Mouse (Mus musculus) stomach, embryonic 16.5 days (tissue): ENCODE measurements around the gene Elp4. TPM values are rescaled to one million over a fixed set of nuclear protein-coding genes. Genes with fewer than 3 reads are reported as not detected.

ENCODE experiments used
- ATAC-seq: fragments of 200-750 bp; cut with Nextera tagmentation; 2 replicates; pipeline ENCODE4 v1.8.0; 2017; ENCODE audit warnings: moderate number of reproducible peaks, moderate TSS enrichment; ENCODE audit not compliant: insufficient read depth, low FRiP score
- H3K27ac ChIP-seq: fragments of 300-500 bp; sonication (generic); 2 replicates; pipeline ENCODE4 v1.5.1; 2014; ENCODE audit warnings: low read length
- H3K27me3 ChIP-seq: fragments of 300-500 bp; sonication (generic); 2 replicates; pipeline ENCODE4 v1.6.1; 2014; ENCODE audit warnings: low read length, control low read depth, mixed read lengths; ENCODE audit not compliant: control insufficient read depth, insufficient read depth
- H3K36me3 ChIP-seq: fragments of 300-500 bp; sonication (generic); 2 replicates; pipeline ENCODE4 v1.6.1; 2014; ENCODE audit warnings: low read length; ENCODE audit not compliant: control insufficient read depth, insufficient read depth
- H3K4me1 ChIP-seq: fragments of 300-500 bp; sonication (generic); 2 replicates; pipeline ENCODE4 v1.6.1; 2014; ENCODE audit warnings: low read length, control low read depth, mixed read lengths; ENCODE audit not compliant: control insufficient read depth, insufficient read depth
- H3K4me2 ChIP-seq: fragments of 300-500 bp; sonication (generic); 2 replicates; pipeline ENCODE4 v1.6.1; 2014; ENCODE audit warnings: low read depth, low read length, mixed read lengths
- H3K4me3 ChIP-seq: fragments of 300-500 bp; sonication (generic); replicated peaks from 2 replicates; pipeline ENCODE4 v1.5.1; 2014; ENCODE audit warnings: mild to moderate bottlenecking, low read length
- H3K9ac ChIP-seq: fragments of 300-500 bp; sonication (generic); 2 replicates; pipeline ENCODE4 v1.6.1; 2014; ENCODE audit warnings: low read length
- H3K9me3 ChIP-seq: fragments of 300-500 bp; sonication (generic); replicated peaks from 2 replicates; pipeline ENCODE4 v1.6.1; 2016; ENCODE audit warnings: low read length, control low read depth; ENCODE audit not compliant: control insufficient read depth
- WGBS: fragments of 180-500 bp; shearing (Covaris S2); extraction: QIAGEN DNeasy Blood & Tissue Kit; methylation state at CpG from one replicate; pipeline ENCODE4 v1.1.7; 2014; 5-methylcytosine and 5-hydroxymethylcytosine counted together
- polyA plus RNA-seq: library from polyadenylated mRNA; unstranded; fragments of >200 nt; fragmentation: Nextera tagmentation; extraction: Ambion mirVana; gene quantifications from 2 replicates; pipeline ENCODE4 v1.2.1, GENCODE M21; 2015

Elp4 gene
- polyA plus RNA-seq, 1 experiment from 2014 or later = 31.1 TPM

DNA sequence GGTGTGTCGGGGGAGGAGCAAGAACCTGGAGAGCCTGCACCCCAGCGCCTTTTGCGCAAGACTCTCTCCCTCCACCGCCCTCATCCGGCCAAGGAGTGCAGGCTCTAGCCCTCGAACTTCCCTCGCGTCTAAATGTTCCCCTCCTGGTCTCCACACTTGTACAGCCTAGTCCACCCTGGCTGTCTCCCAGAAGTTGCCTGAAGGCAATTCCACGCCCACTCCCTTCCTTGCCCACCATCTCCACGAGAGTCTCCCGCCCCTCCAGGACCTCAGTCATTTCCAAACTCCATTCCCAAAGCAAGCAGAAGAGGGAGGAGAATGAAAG lies 236.8 kb downstream of the Elp4 start:
- peak; percentile 37; the same call in 1 of the 2 replicates for ATAC-seq
- Histone ChIP-seq H3K36me3 (no peaks in the 10 kb centered on the region), H3K4me3 (no peak overlapping the region), H3K9ac (no peak overlapping the region), H3K9me3 (no peaks in the 10 kb centered on the region), H3K27me3 (peaks cover 95% of the 10 kb centered on the region), H3K27ac (no peak overlapping the region), H3K4me2 (no peak overlapping the region), H3K4me1 (peaks cover 6% of the 10 kb centered on the region; the same call in 1 of the 2 replicates)
- WGBS = 1% methylated on average over 11 of the region's 11 CpGs

DNA sequence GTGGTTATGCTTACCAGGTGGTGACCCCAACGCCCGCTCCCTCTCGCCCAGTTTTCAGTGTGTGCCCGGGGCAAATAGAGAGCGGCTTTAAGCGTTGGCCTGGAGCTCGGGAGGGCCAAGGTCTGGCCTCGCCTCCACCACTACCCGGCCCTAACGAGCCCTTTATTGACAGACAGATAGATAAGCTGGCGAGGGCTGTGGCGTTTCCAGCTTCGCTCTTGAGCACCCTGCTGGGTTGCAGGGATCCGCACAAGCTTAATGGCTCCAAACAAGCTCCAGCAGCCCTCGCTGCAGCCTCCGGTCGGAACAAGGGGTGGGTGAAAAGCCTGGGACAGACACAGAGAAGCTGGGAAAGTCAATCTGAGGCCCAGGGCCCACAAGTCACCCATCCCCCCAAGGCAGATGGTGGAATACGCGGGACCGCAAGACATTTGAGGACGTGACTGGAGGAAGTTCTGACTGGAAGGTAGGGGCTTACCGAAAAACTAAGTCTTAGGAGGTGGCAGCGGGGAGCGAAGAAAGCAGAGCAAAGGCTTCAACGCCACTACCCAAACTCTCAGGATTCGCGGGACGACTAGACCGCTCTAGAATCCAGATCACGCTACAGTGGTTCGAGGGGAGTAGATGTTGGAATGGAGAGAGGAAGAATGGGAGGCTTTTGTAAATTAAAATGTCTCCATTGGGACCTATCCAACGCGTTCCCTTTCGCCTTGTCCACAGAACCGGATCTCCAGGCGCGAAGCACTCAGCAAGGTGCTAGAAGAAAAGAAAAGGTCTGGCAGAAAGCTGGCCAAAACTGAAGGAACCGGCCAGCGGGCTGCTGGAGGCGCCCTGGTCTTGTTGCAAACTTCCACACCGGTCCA lies 237.4 kb downstream of the Elp4 start:
- no peaks in the 10 kb centered on the region for H3K36me3 ChIP-seq
- H3K9ac ChIP-seq = no peak overlapping the region
- H3K9me3 ChIP-seq = no peaks in the 10 kb centered on the region
- no peak overlapping the region for H3K27ac ChIP-seq
- no peak overlapping the region for H3K4me2 ChIP-seq
- peak; percentile 72 for ATAC-seq
- H3K4me1 ChIP-seq = peaks cover 6% of the 10 kb centered on the region; the same call in 1 of the 2 replicates
- WGBS = 2% methylated on average over 41 of the region's 41 CpGs
- H3K27me3 ChIP-seq = peaks cover 94% of the 10 kb centered on the region
- H3K4me3 ChIP-seq = no peak overlapping the region

DNA sequence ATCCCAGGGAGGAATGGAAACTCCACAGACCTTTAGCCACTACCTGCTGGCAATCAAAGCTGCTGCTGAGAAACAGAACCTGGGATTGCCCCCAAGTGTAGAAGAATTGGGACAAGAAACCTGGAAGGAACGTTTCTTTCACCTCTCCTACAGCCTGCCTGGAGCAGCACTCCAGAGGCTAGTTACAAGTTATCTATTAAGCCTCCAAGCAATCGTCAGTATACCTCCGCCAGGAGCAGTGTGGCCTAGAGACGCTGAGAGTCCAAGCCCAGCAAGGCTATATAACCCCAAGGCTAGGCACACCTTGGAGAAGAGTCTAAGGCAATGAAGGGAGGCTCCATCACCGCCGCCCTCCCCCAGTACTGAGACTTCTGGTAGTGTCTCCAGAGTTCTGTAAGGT lies 238.0 kb downstream of the Elp4 start:
- H3K27me3 ChIP-seq = peaks cover 93% of the 10 kb centered on the region
- H3K27ac ChIP-seq = no peak overlapping the region
- ATAC-seq = 0 out of 2 replicates have a peak, but pooled peaks have one; percentile 2
- no peak overlapping the region for H3K4me3 ChIP-seq
- no peaks in the 10 kb centered on the region for H3K9me3 ChIP-seq
- no peaks in the 10 kb centered on the region for H3K36me3 ChIP-seq
- H3K9ac ChIP-seq = no peak overlapping the region
- peaks cover 6% of the 10 kb centered on the region; the same call in 1 of the 2 replicates for H3K4me1 ChIP-seq
- H3K4me2 ChIP-seq = no peak overlapping the region
- WGBS = 0% methylated on average over 6 of the region's 6 CpGs

DNA sequence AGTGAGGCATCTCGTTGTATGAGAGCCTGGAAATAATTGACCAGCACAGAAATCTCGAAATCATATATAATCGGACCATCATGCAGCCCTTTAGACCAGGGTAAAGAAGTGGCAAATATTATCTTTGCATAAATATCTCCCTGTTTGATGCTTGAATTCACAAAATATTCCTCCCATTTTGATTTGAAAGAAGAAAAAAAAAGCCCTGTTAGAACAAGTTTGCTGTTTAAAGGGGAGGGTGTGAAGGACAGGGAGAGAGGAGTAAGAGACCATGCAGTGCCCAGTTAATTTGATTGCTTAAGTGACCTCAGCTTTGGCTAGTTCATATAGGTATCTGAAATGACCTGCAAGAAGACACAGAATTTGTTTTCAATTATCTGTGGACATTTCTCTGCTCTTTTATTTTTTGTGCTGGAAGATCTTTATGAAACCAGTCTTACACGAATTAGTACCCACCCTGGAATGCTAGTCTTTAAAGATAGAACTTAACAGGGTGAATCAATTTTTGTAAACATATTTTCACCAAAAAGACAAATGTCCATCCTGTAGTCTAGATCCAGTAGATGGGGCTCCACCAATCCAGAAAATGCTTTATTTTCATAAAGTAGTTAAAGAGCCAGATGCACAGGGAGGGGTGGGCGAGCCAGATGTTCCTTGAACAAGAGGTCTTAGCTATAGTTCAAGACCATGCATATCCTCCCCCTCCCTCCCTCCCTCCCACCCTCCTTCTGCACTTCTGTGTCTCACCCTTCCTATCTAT lies 238.7 kb downstream of the Elp4 start:
- 10% methylated on average over 5 of the region's 5 CpGs for WGBS
- Histone ChIP-seq H3K27me3 (peaks cover 95% of the 10 kb centered on the region), H3K27ac (no peak overlapping the region), H3K36me3 (no peaks in the 10 kb centered on the region), H3K4me1 (peaks cover 6% of the 10 kb centered on the region; the same call in 1 of the 2 replicates), H3K9me3 (no peaks in the 10 kb centered on the region), H3K4me3 (no peak overlapping the region), H3K4me2 (no peak overlapping the region), H3K9ac (no peak overlapping the region)
- no peak for ATAC-seq

DNA sequence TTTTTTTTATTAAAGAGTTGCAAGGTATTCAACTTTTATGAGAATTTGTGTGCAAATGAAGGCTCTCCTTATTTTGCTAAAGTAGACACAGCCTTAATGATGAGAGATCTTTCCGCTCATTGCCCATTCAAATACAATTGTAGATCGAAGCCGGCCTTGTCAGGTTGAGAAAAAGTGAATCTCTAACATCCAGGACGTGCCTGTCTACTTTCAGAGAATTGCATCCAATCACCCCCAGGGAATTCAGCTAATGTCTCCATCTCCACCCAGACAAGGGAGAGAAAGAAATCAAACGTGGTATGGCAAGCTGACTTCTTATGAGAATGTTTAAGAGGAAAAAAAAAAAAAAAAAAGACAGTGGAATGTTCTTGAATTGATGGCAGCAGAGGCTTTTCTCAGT lies 239.4 kb downstream of the Elp4 start:
- H3K36me3 ChIP-seq = no peaks in the 10 kb centered on the region
- H3K4me2 ChIP-seq = no peak overlapping the region
- no peak for ATAC-seq
- peaks cover 95% of the 10 kb centered on the region for H3K27me3 ChIP-seq
- H3K4me1 ChIP-seq = peaks cover 8% of the 10 kb centered on the region; the same call in 1 of the 2 replicates
- no peaks in the 10 kb centered on the region for H3K9me3 ChIP-seq
- WGBS = 10% methylated on average over 5 of the region's 5 CpGs
- H3K4me3 ChIP-seq = no peak overlapping the region
- no peak overlapping the region for H3K9ac ChIP-seq
- H3K27ac ChIP-seq = no peak overlapping the region

DNA sequence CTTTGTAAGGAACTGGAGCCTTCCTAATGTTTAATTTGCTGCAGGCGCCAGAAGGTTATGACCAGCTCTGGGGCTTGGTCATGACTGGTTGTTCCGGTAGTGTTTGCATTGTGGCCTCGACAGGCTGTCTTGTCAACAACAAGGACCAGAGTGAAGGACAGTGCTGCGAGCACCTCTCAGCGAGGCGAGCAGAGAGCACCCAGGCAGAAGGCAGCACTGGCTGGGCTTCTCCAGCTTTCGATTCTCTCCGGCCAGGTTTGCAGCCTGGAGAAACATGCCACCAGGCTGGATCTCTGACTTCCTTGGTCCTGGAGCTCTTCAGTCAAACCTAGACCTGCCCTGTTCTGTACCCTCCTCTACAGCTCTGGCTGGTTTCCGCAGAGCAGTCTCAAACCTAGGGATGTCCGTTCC lies 241.3 kb downstream of the Elp4 start:
- Histone ChIP-seq H3K27ac (no peak overlapping the region), H3K36me3 (no peaks in the 10 kb centered on the region), H3K4me2 (no peak overlapping the region), H3K9me3 (no peaks in the 10 kb centered on the region), H3K27me3 (peaks cover 95% of the 10 kb centered on the region), H3K9ac (no peak overlapping the region), H3K4me3 (no peak overlapping the region), H3K4me1 (peaks cover 8% of the 10 kb centered on the region; the same call in 1 of the 2 replicates)
- 3% methylated on average over 10 of the region's 10 CpGs for WGBS
- ATAC-seq = no peak

DNA sequence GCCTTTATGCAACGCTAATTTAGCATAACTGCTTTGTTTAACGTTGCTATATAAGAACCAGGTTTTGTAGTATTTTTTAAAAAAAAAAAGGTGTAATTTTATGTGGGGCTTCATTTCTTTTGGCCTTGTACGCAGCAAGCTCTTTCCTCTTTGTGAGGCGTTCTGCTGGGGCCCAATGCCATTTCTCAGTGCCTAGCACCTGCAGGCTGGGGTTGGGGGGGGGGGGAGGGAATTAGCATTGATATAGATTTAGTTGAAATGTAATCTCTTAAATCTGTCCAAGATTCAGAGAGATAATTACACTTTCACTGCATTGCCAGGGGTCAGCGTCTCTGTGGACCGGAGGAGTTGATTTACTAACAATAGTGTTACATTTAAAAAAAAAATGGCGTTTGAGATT lies 241.8 kb downstream of the Elp4 start:
- H3K4me1 ChIP-seq = peaks cover 8% of the 10 kb centered on the region; the same call in 1 of the 2 replicates
- peaks cover 93% of the 10 kb centered on the region for H3K27me3 ChIP-seq
- H3K4me2 ChIP-seq = no peak overlapping the region
- no peaks in the 10 kb centered on the region for H3K9me3 ChIP-seq
- WGBS = 4% methylated on average over 7 of the region's 7 CpGs
- H3K36me3 ChIP-seq = no peaks in the 10 kb centered on the region
- no peak overlapping the region for H3K27ac ChIP-seq
- H3K4me3 ChIP-seq = no peak overlapping the region
- H3K9ac ChIP-seq = no peak overlapping the region
- ATAC-seq = no peak

DNA sequence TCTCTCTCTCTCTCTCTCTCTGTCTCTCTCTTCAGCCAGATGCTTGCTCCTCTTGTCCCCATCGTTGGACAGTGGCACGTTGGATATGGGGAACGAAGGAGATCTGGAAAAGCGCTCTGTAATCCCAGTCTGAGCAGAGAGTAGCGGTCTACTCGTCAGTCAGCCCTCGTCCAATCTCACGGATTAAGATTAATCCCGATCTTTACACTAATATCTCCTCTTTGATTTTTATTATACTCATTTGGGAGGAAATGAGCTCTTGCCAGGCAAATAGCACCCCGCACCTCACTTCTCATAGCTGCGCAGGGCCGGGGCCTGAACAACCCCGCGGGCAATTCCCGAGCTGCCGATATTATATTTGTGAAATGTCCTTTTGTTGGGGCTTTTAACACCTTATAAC lies 242.2 kb downstream of the Elp4 start:
- 6% methylated on average over 16 of the region's 16 CpGs for WGBS
- peaks cover 93% of the 10 kb centered on the region for H3K27me3 ChIP-seq

DNA sequence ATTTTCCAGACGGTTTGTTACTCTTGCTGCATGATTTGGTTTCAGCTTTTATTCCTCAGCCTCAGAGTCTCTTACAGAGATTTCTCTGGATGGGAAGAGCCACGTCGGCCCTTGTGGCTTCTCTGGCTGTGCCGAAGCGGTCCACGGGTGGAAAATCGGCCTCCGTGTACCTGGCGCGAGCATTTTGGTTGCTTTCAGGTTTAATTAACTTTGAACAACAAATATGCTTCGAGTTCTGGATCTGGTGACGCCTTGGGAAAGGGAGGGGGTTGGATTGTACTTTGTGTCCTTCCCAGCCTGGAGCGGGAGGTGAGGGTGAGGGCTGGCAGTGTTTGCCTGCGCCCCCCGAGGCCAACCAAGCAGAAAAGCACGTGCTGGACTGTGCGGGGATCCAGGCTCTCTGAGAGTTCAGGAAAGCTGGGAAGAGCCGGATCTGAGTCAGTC lies 242.7 kb downstream of the Elp4 start:
- 2% methylated on average over 17 of the region's 18 CpGs for WGBS
- Histone ChIP-seq H3K9ac (no peak overlapping the region), H3K4me1 (0 out of 2 replicates have a peak, but pooled peaks cover 5% of the 10 kb centered on the region), H3K9me3 (no peaks in the 10 kb centered on the region), H3K4me2 (no peak overlapping the region), H3K4me3 (no peak overlapping the region), H3K27me3 (peaks cover 93% of the 10 kb centered on the region), H3K27ac (no peak overlapping the region), H3K36me3 (no peaks in the 10 kb centered on the region)
- ATAC-seq = no peak

More for the DNA sequence above, 242.2 kb downstream of the Elp4 start:
- ATAC-seq = no peak
- no peaks in the 10 kb centered on the region for H3K36me3 ChIP-seq
- H3K27ac ChIP-seq = no peak overlapping the region
- H3K9me3 ChIP-seq = no peaks in the 10 kb centered on the region
- peaks cover 5% of the 10 kb centered on the region; the same call in 1 of the 2 replicates for H3K4me1 ChIP-seq
- H3K4me3 ChIP-seq = no peak overlapping the region
- H3K4me2 ChIP-seq = no peak overlapping the region
- no peak overlapping the region for H3K9ac ChIP-seq
